8 mouse cellular contexts compared by ENCODE assay signal in genomic region chr13:62926479-62926878, GRCm38 (mm10). TPM values are rescaled to one million over a fixed set of nuclear protein-coding genes. Genes with fewer than 3 reads are reported as not detected.
DNase-seq lines count a peak whose midpoint lies in the region; ATAC-seq and TF ChIP-seq lines count a peak whose summit lies in the region.

No protein-coding gene starts in this region.

- TF ChIP-seq CTCF in kidney, adult 2 months (conservative IDR thresholded peaks at IDR 0.05; ENCODE audit: insufficient read depth, insufficient read length, low read depth, low read length) = peak; percentile 81
- peak; percentile 65 for TF ChIP-seq CTCF in liver, embryonic 14.5 days (IDR thresholded peaks at IDR 0.05; ENCODE audit: low read depth)

- peak; percentile 73 for DNase-seq in testis, postnatal 10 days (ENCODE audit: low spot score)
- no peak for DNase-seq in testis, postnatal 14 days (ENCODE audit: low spot score)
- DNase-seq in adrenal gland, postnatal 10 days = peak; percentile 73
- peak; percentile 64 for DNase-seq in embryonic facial prominence, embryonic 14.5 days (ENCODE audit: low spot score)
- peak; percentile 77 for DNase-seq in kidney, adult 2 months
- DNase-seq in liver, embryonic 14.5 days (ENCODE audit: low read depth in 3 of 3, low spot score in 3 of 3) = peak in 1 of 3 experiments; percentile 14
- peak; percentile 44 for DNase-seq in ovary, postnatal 36 days (ENCODE audit: low spot score)
- no peak for DNase-seq in forebrain, embryonic 10.5 days (ENCODE audit: extremely low spot score, low spot score)

- TF ChIP-seq EP300 in liver, embryonic 14.5 days (IDR thresholded peaks at IDR 0.05; ENCODE audit: low read depth) = no peak

- H3K27ac ChIP-seq in embryonic facial prominence, embryonic 14.5 days (replicated peaks; ENCODE audit: low read depth, low read length) = no peak overlapping the region
- no peak overlapping the region for H3K27ac ChIP-seq in kidney, adult 2 months (ENCODE audit: insufficient read depth, low read depth, low read length)
- no peak overlapping the region for H3K27ac ChIP-seq in liver, embryonic 14.5 days
- H3K27ac ChIP-seq in forebrain, embryonic 10.5 days = no peak overlapping the region

- 62% methylated on average over 1 of the region's 1 CpGs for WGBS in embryonic facial prominence, embryonic 14.5 days
- 46% methylated on average over 1 of the region's 1 CpGs for WGBS in kidney, adult 2 months
- WGBS in liver, embryonic 14.5 days (ENCODE audit: insufficient replicate concordance) = 58% methylated on average over 1 of the region's 1 CpGs
- WGBS in forebrain, embryonic 10.5 days = 80% methylated on average over 1 of the region's 1 CpGs

- H3K36me3 ChIP-seq in embryonic facial prominence, embryonic 14.5 days (ENCODE audit: control insufficient read depth, insufficient read depth, low read length) = no peaks in the 10 kb centered on the region
- H3K36me3 ChIP-seq in kidney, adult 2 months (ENCODE audit: control insufficient read depth, insufficient read depth, low read length) = no peaks in the 10 kb centered on the region
- H3K36me3 ChIP-seq in liver, embryonic 14.5 days (replicated peaks; ENCODE audit: control insufficient read depth, insufficient read depth, low read depth) = no peaks in the 10 kb centered on the region
- H3K36me3 ChIP-seq in forebrain, embryonic 10.5 days (replicated peaks) = no peaks in the 10 kb centered on the region

- H3K4me3 ChIP-seq in embryonic facial prominence, embryonic 14.5 days (ENCODE audit: low read depth, low read length) = no peak overlapping the region
- no peak overlapping the region for H3K4me3 ChIP-seq in kidney, adult 2 months (ENCODE audit: insufficient read depth, low read depth, low read length)
- H3K4me3 ChIP-seq in liver, embryonic 14.5 days (ENCODE audit: insufficient read depth in 1 of 2, low read depth in 2 of 2, low read length in 2 of 2) = no peak overlapping the region
- H3K4me3 ChIP-seq in forebrain, embryonic 10.5 days = no peak overlapping the region

- ATAC-seq in embryonic facial prominence, embryonic 14.5 days (ENCODE audit: low read depth) = peak; percentile 34; the same call in 1 of the 2 replicates
- no peak for ATAC-seq in liver, embryonic 14.5 days (ENCODE audit: insufficient read depth)

- H3K9me3 ChIP-seq in embryonic facial prominence, embryonic 14.5 days (ENCODE audit: control insufficient read depth, low read length) = no peaks in the 10 kb centered on the region
- no peaks in the 10 kb centered on the region for H3K9me3 ChIP-seq in liver, embryonic 14.5 days (ENCODE audit: control insufficient read depth, low read length)
- no peaks in the 10 kb centered on the region for H3K9me3 ChIP-seq in forebrain, embryonic 10.5 days

- no peaks in the 10 kb centered on the region for H3K27me3 ChIP-seq in embryonic facial prominence, embryonic 14.5 days (replicated peaks; ENCODE audit: control insufficient read depth, insufficient read depth, low read length)
- H3K27me3 ChIP-seq in kidney, adult 2 months (replicated peaks; ENCODE audit: control insufficient read depth, insufficient read depth, low read length) = no peaks in the 10 kb centered on the region
- H3K27me3 ChIP-seq in liver, embryonic 14.5 days (ENCODE audit: control insufficient read depth, insufficient read depth, low read length) = no peaks in the 10 kb centered on the region
- H3K27me3 ChIP-seq in forebrain, embryonic 10.5 days (ENCODE audit: poor library complexity, severe bottlenecking) = no peaks in the 10 kb centered on the region

- H3K4me1 ChIP-seq in embryonic facial prominence, embryonic 14.5 days (ENCODE audit: control insufficient read depth, insufficient read depth, low read length) = peaks cover 15% of the 10 kb centered on the region
- no peaks in the 10 kb centered on the region; the same call in 1 of the 2 replicates for H3K4me1 ChIP-seq in kidney, adult 2 months (ENCODE audit: control insufficient read depth, insufficient read depth, low read length)
- no peaks in the 10 kb centered on the region for H3K4me1 ChIP-seq in liver, embryonic 14.5 days (replicated peaks; ENCODE audit: control insufficient read depth in 2 of 2, insufficient read depth in 2 of 2, low read length in 1 of 2)
- 0 out of 2 replicates have a peak, but pooled peaks cover 5% of the 10 kb centered on the region for H3K4me1 ChIP-seq in forebrain, embryonic 10.5 days

- no peak for TF ChIP-seq POLR2A in kidney, adult 2 months (IDR thresholded peaks at IDR 0.05; ENCODE audit: low read depth, low read length)

- H3K9ac ChIP-seq in embryonic facial prominence, embryonic 14.5 days (ENCODE audit: low read depth, low read length) = no peak overlapping the region
- H3K9ac ChIP-seq in liver, embryonic 14.5 days (replicated peaks) = no peak overlapping the region

- H3K4me2 ChIP-seq in embryonic facial prominence, embryonic 14.5 days (ENCODE audit: low read depth, low read length) = no peak overlapping the region
- no peak overlapping the region for H3K4me2 ChIP-seq in liver, embryonic 14.5 days (ENCODE audit: low read depth)

RNA-seq across cellular contexts. Expression of gene 2010111I01Rik, which starts 38.2 kb away (rescaled TPM):
- total RNA-seq in adrenal gland, postnatal 10 days (2021) = 10 to 100 TPM; 57.3 to 99.7 TPM
- polyA plus RNA-seq in embryonic facial prominence, embryonic 14.5 days (2014; fragmentation: Nextera tagmentation; extraction: Ambion mirVana) = 144 and 166 TPM in 2 replicates
- 84.5 and 94.1 TPM in 2 replicates for polyA plus RNA-seq in kidney, adult 2 months (2012; rRNA removed)
- polyA plus RNA-seq in liver, embryonic 14.5 days (2012; rRNA removed) = 7.7 and 10.7 TPM in 2 replicates
- 13.6 and 15.7 TPM in 2 replicates for polyA plus RNA-seq in liver, embryonic 14.5 days (2014; fragmentation: Nextera tagmentation; extraction: Ambion mirVana)
- 43.9 and 45.6 TPM in 2 replicates for polyA plus RNA-seq in forebrain, embryonic 10.5 days (2016; fragmentation: Nextera tagmentation; extraction: Ambion mirVana)

RNA-seq across cellular contexts. Expression of gene Fbp1, which starts 38.4 kb away (rescaled TPM):
- total RNA-seq in adrenal gland, postnatal 10 days (2021) = 100 to 1,000 TPM; 112 to 337 TPM
- 1.2 and 2.0 TPM in 2 replicates for polyA plus RNA-seq in embryonic facial prominence, embryonic 14.5 days (2014; fragmentation: Nextera tagmentation; extraction: Ambion mirVana)
- polyA plus RNA-seq in kidney, adult 2 months (2012; rRNA removed) = 1,525 and 1,684 TPM in 2 replicates
- 0.68 and 1.2 TPM in 2 replicates for polyA plus RNA-seq in liver, embryonic 14.5 days (2012; rRNA removed)
- 2.1 and 4.5 TPM in 2 replicates for polyA plus RNA-seq in liver, embryonic 14.5 days (2014; fragmentation: Nextera tagmentation; extraction: Ambion mirVana)
- not detected in 2 replicates for polyA plus RNA-seq in forebrain, embryonic 10.5 days (2016; fragmentation: Nextera tagmentation; extraction: Ambion mirVana)

Comparison
In these comparisons a context has a peak if more than half of its experiments do, and no peak if none do; other contexts are left out.
1. DNase-seq: peak in testis, postnatal 10 days (single experiment), adrenal gland, postnatal 10 days (single experiment), embryonic facial prominence, embryonic 14.5 days (single experiment), kidney, adult 2 months (single experiment) and ovary, postnatal 36 days (single experiment); none in testis, postnatal 14 days (single experiment) and forebrain, embryonic 10.5 days (single experiment).
2. RNA of gene Fbp1, which starts 38.4 kb away (polyA plus RNA-seq): 1,525 to 1,684 TPM in kidney, adult 2 months; 0.68 to 4.5 TPM in liver, embryonic 14.5 days, 1.2 to 2.0 TPM in embryonic facial prominence, embryonic 14.5 days and not detected in forebrain, embryonic 10.5 days; every median in the first group is over 100 times any median in the second.